Mouse (Mus musculus): ENCODE data around the gene Mbnl1. TPM values are rescaled to one million over a fixed set of nuclear protein-coding genes. Genes with fewer than 3 reads are reported as not detected.

The Mbnl1 gene
- polyA plus RNA-seq, 1 experiment from 2014 or later = 47.0 TPM

DNA sequence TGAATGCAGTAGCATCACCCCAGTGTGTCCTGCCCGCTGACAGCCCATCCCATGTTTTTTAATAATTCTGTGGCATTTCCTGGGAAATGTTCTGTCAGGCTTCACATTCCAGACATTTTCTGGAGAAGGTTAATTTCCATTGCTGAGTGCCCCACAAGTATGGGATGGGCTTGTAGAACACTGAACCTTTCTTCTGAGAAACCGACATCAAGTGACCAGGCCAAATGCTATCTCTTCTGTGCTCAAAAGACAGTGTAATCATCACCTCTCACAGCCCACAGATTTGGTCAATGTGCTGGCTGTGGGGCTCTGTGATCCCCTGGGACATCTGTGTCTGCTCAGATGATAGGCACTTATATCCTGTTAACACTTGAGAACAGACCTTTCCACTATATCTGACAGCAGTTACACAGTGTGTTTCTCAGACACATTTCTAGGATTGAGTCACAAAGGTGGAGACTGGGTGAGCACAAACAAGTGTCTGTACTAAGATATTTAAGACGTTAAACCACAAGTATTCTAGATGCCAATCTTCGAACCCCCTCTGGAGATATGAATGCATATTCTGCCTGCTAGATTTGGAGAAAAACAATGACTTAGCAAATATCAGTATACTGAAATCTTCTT lies 130.4 kb downstream of the Mbnl1 start:
- H3K27ac ChIP-seq (ENCODE audit: low read length) = no peak overlapping the region
- H3K27me3 ChIP-seq (replicated peaks; ENCODE audit: control insufficient read depth, insufficient read depth, low read length) = no peaks in the 10 kb centered on the region
- 90% methylated on average over 4 of the region's 4 CpGs for WGBS
- H3K36me3 ChIP-seq (ENCODE audit: control insufficient read depth, insufficient read depth) = no peaks in the 10 kb centered on the region
- no peaks in the 10 kb centered on the region for H3K9me3 ChIP-seq (ENCODE audit: control insufficient read depth, low read length)
- no peak overlapping the region for H3K4me3 ChIP-seq (replicated peaks; ENCODE audit: low read length)
- no peak for ATAC-seq
- H3K9ac ChIP-seq (replicated peaks; ENCODE audit: low read depth, low read length) = no peak overlapping the region
- no peak overlapping the region for H3K4me2 ChIP-seq (ENCODE audit: low read length)
- no peaks in the 10 kb centered on the region for H3K4me1 ChIP-seq (replicated peaks; ENCODE audit: control insufficient read depth, insufficient read depth, low read length)

DNA sequence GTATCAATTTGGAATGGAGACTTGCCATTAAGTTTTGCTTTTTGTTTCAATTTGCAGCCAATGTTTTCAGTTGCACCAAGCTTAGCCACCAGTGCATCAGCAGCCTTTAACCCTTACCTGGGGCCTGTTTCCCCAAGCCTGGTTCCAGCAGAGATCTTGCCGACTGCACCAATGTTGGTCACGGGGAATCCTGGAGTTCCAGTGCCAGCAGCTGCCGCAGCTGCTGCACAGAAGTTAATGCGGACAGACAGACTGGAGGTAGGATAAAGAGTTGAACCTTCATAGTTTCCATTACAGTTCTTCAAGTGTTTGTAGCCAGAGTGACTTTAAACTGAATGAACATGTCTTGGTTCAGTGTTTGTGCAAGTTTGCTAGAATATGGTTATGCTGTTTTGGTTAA lies 131.0 kb downstream of the Mbnl1 start:
- H3K27me3 ChIP-seq (replicated peaks; ENCODE audit: control insufficient read depth, insufficient read depth, low read length) = no peaks in the 10 kb centered on the region
- no peak overlapping the region for H3K9ac ChIP-seq (replicated peaks; ENCODE audit: low read depth, low read length)
- H3K9me3 ChIP-seq (ENCODE audit: control insufficient read depth, low read length) = no peaks in the 10 kb centered on the region
- WGBS = 92% methylated on average over 4 of the region's 4 CpGs
- H3K4me1 ChIP-seq (replicated peaks; ENCODE audit: control insufficient read depth, insufficient read depth, low read length) = no peaks in the 10 kb centered on the region
- no peak overlapping the region for H3K4me3 ChIP-seq (replicated peaks; ENCODE audit: low read length)
- no peak overlapping the region for H3K4me2 ChIP-seq (ENCODE audit: low read length)
- H3K36me3 ChIP-seq (ENCODE audit: control insufficient read depth, insufficient read depth) = no peaks in the 10 kb centered on the region
- ATAC-seq = no peak
- no peak overlapping the region for H3K27ac ChIP-seq (ENCODE audit: low read length)

GRCm38 (mm10) chr3:60604205-60604604 lies 131.6 kb downstream of the Mbnl1 start:
- ATAC-seq = no peak
- 89% methylated on average over 6 of the region's 6 CpGs for WGBS

GRCm38 (mm10) chr3:60608952-60609403 lies 136.3 kb downstream of the Mbnl1 start:
- Histone ChIP-seq H3K27me3 (replicated peaks; ENCODE audit: control insufficient read depth, insufficient read depth, low read length) (no peaks in the 10 kb centered on the region), H3K36me3 (ENCODE audit: control insufficient read depth, insufficient read depth) (no peaks in the 10 kb centered on the region), H3K4me1 (replicated peaks; ENCODE audit: control insufficient read depth, insufficient read depth, low read length) (no peaks in the 10 kb centered on the region), H3K4me2 (ENCODE audit: low read length) (no peak overlapping the region), H3K9ac (replicated peaks; ENCODE audit: low read depth, low read length) (no peak overlapping the region), H3K27ac (ENCODE audit: low read length) (no peak overlapping the region), H3K4me3 (replicated peaks; ENCODE audit: low read length) (no peak overlapping the region), H3K9me3 (ENCODE audit: control insufficient read depth, low read length) (no peaks in the 10 kb centered on the region)
- WGBS = 10% methylated on average over 2 of the region's 2 CpGs
- ATAC-seq = 0 out of 2 replicates have a peak, but pooled peaks have one; percentile 36

More at GRCm38 (mm10) chr3:60604205-60604604, 131.6 kb downstream of the Mbnl1 start:
- Histone ChIP-seq H3K4me1 (replicated peaks; ENCODE audit: control insufficient read depth, insufficient read depth, low read length) (no peaks in the 10 kb centered on the region), H3K4me3 (replicated peaks; ENCODE audit: low read length) (no peak overlapping the region), H3K27ac (ENCODE audit: low read length) (no peak overlapping the region), H3K9me3 (ENCODE audit: control insufficient read depth, low read length) (no peaks in the 10 kb centered on the region), H3K4me2 (ENCODE audit: low read length) (no peak overlapping the region), H3K27me3 (replicated peaks; ENCODE audit: control insufficient read depth, insufficient read depth, low read length) (no peaks in the 10 kb centered on the region), H3K36me3 (ENCODE audit: control insufficient read depth, insufficient read depth) (no peaks in the 10 kb centered on the region), H3K9ac (replicated peaks; ENCODE audit: low read depth, low read length) (no peak overlapping the region)

DNA sequence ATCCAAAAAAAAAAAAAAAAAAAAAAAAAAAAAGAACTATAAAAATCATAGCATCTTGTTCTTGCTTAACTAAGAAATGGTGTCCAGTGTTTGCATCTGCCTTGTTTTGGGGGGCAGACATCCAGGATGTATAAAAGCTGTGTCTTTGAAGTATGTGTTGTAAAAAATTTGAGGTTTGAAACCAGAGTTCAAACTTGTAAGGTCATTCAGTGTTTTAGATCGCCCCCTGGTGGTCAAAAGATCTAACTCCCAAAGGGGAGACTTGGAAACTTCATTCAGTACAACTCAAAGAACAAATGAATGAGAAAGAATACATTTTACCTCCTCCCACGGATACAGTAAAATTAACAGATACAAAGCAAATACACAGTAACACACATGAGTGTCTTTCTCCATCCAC lies 139.2 kb downstream of the Mbnl1 start:
- H3K36me3 ChIP-seq (ENCODE audit: control insufficient read depth, insufficient read depth) = no peaks in the 10 kb centered on the region; the same call in 1 of the 2 replicates
- no peak overlapping the region for H3K9ac ChIP-seq (replicated peaks; ENCODE audit: low read depth, low read length)
- 10% methylated on average over 2 of the region's 2 CpGs for WGBS
- peaks cover 6% of the 10 kb centered on the region; the same call in 1 of the 2 replicates for H3K4me1 ChIP-seq (replicated peaks; ENCODE audit: control insufficient read depth, insufficient read depth, low read length)
- no peak overlapping the region for H3K4me2 ChIP-seq (ENCODE audit: low read length)
- no peak for ATAC-seq
- no peak overlapping the region for H3K27ac ChIP-seq (ENCODE audit: low read length)
- H3K9me3 ChIP-seq (ENCODE audit: control insufficient read depth, low read length) = no peaks in the 10 kb centered on the region
- H3K4me3 ChIP-seq (replicated peaks; ENCODE audit: low read length) = no peak overlapping the region
- no peaks in the 10 kb centered on the region for H3K27me3 ChIP-seq (replicated peaks; ENCODE audit: control insufficient read depth, insufficient read depth, low read length)

DNA sequence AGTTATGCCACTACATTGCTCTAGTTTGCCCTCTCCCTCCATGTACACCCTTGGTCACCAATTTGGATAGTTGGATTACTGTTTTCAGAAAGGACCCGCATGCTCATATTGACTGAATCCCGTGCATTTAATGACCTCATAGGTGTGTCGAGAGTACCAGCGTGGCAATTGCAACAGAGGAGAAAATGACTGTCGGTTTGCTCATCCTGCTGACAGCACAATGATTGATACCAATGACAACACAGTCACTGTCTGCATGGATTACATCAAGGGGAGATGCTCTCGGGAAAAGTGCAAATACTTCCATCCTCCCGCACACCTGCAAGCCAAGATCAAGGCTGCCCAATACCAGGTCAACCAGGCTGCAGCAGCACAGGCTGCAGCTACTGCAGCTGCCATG lies 140.5 kb downstream of the Mbnl1 start:
- ATAC-seq = no peak

GRCm38 (mm10) chr3:60614516-60614915 lies 141.9 kb downstream of the Mbnl1 start:
- Histone ChIP-seq H3K27me3 (replicated peaks; ENCODE audit: control insufficient read depth, insufficient read depth, low read length) (no peaks in the 10 kb centered on the region), H3K27ac (ENCODE audit: low read length) (no peak overlapping the region), H3K36me3 (ENCODE audit: control insufficient read depth, insufficient read depth) (no peaks in the 10 kb centered on the region; the same call in 1 of the 2 replicates), H3K4me1 (replicated peaks; ENCODE audit: control insufficient read depth, insufficient read depth, low read length) (peaks cover 7% of the 10 kb centered on the region; the same call in 1 of the 2 replicates), H3K4me2 (ENCODE audit: low read length) (no peak overlapping the region), H3K4me3 (replicated peaks; ENCODE audit: low read length) (no peak overlapping the region), H3K9me3 (ENCODE audit: control insufficient read depth, low read length) (no peaks in the 10 kb centered on the region), H3K9ac (replicated peaks; ENCODE audit: low read depth, low read length) (no peak overlapping the region)
- ATAC-seq = no peak
- 89% methylated on average over 7 of the region's 7 CpGs for WGBS

More for the DNA sequence above, 140.5 kb downstream of the Mbnl1 start:
- no peak overlapping the region for H3K4me3 ChIP-seq (replicated peaks; ENCODE audit: low read length)
- no peak overlapping the region for H3K4me2 ChIP-seq (ENCODE audit: low read length)
- H3K27me3 ChIP-seq (replicated peaks; ENCODE audit: control insufficient read depth, insufficient read depth, low read length) = no peaks in the 10 kb centered on the region
- H3K27ac ChIP-seq (ENCODE audit: low read length) = no peak overlapping the region
- H3K9me3 ChIP-seq (ENCODE audit: control insufficient read depth, low read length) = no peaks in the 10 kb centered on the region
- WGBS = 90% methylated on average over 7 of the region's 7 CpGs
- peaks cover 6% of the 10 kb centered on the region; the same call in 1 of the 2 replicates for H3K4me1 ChIP-seq (replicated peaks; ENCODE audit: control insufficient read depth, insufficient read depth, low read length)
- no peaks in the 10 kb centered on the region; the same call in 1 of the 2 replicates for H3K36me3 ChIP-seq (ENCODE audit: control insufficient read depth, insufficient read depth)
- H3K9ac ChIP-seq (replicated peaks; ENCODE audit: low read depth, low read length) = no peak overlapping the region

GRCm38 (mm10) chr3:60615057-60615606 lies 142.5 kb downstream of the Mbnl1 start:
- H3K4me2 ChIP-seq (ENCODE audit: low read length) = peak overlapping the region; percentile 26
- H3K36me3 ChIP-seq (ENCODE audit: control insufficient read depth, insufficient read depth) = no peaks in the 10 kb centered on the region; the same call in 1 of the 2 replicates
- H3K9ac ChIP-seq (replicated peaks; ENCODE audit: low read depth, low read length) = no peak overlapping the region
- H3K27me3 ChIP-seq (replicated peaks; ENCODE audit: control insufficient read depth, insufficient read depth, low read length) = no peaks in the 10 kb centered on the region
- H3K4me3 ChIP-seq (replicated peaks; ENCODE audit: low read length) = no peak overlapping the region
- ATAC-seq = peak; percentile 56
- no peak overlapping the region for H3K27ac ChIP-seq (ENCODE audit: low read length)
- WGBS = 31% methylated on average over 11 of the region's 11 CpGs
- H3K9me3 ChIP-seq (ENCODE audit: control insufficient read depth, low read length) = no peaks in the 10 kb centered on the region
- peaks cover 12% of the 10 kb centered on the region; the same call in 1 of the 2 replicates for H3K4me1 ChIP-seq (replicated peaks; ENCODE audit: control insufficient read depth, insufficient read depth, low read length)

DNA sequence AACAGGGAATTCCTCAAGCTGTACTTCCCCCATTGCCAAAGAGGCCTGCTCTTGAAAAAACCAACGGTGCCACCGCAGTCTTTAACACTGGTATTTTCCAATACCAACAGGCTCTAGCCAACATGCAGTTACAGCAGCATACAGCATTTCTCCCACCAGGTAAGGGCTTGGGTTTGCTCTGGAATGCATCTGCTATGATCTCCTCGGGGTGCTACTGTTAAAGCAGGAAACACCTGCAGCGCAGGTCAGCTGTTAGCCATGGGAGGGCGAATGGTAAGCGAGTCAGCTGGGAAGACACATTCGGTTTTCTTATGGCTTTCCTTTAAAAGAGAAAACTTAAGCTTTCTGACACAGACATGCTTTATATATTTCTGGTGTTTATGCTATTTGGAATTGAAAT lies 143.0 kb downstream of the Mbnl1 start:
- Histone ChIP-seq H3K36me3 (ENCODE audit: control insufficient read depth, insufficient read depth) (no peaks in the 10 kb centered on the region; the same call in 1 of the 2 replicates), H3K27me3 (replicated peaks; ENCODE audit: control insufficient read depth, insufficient read depth, low read length) (no peaks in the 10 kb centered on the region), H3K4me1 (replicated peaks; ENCODE audit: control insufficient read depth, insufficient read depth, low read length) (peaks cover 12% of the 10 kb centered on the region), H3K4me3 (replicated peaks; ENCODE audit: low read length) (no peak overlapping the region), H3K9me3 (ENCODE audit: control insufficient read depth, low read length) (no peaks in the 10 kb centered on the region), H3K9ac (replicated peaks; ENCODE audit: low read depth, low read length) (no peak overlapping the region), H3K4me2 (ENCODE audit: low read length) (no peak overlapping the region; the same call in 1 of the 2 replicates), H3K27ac (ENCODE audit: low read length) (no peak overlapping the region)
- no peak for ATAC-seq
- whole genome bisulfite sequencing = 68% methylated on average over 7 of the region's 7 CpGs
